Mouse (Mus musculus) thymus, adult 2 months (tissue): ENCODE results near the gene Igfbp5.

Experiments
- CTCF ChIP-seq: fragments of 200-500 bp; IDR thresholded peaks from 2 replicates; pipeline ENCODE4 v1.5.1; 2012; ENCODE audit warnings: mild to moderate bottlenecking, control low read depth, low read length, moderate library complexity, borderline replicate concordance; ENCODE audit not compliant: control insufficient read depth, poor library complexity, insufficient read depth; ENCODE audit errors: extremely low read depth
- POLR2A ChIP-seq: fragments of 200-500 bp; IDR thresholded peaks from 2 replicates; pipeline ENCODE4 v1.6.1; 2012; ENCODE audit warnings: mild to moderate bottlenecking, low read length, control low read depth, moderate library complexity; ENCODE audit not compliant: control insufficient read depth, poor library complexity, insufficient read depth; ENCODE audit errors: extremely low read depth

DNA sequence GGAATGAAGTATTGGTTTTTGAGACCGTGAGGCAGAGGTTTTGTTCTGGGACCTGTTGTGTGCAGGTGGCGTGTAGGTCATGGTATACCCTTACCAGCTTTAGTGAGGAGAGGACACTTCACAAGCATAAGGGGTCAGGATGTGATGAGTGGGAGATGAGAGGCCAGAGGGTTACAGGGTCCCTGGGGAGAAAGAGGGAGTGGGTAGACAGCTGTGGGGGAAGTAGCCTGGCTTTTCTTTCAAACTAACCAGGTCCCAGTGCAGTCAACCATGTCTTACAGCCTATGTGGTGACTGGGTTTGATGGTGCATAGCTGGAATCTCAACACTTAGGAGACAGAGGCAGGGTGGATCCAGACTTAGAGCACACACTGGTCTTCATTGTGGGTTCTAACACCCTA is 44.2 kb downstream of the Igfbp5 start:
- TF ChIP-seq POLR2A: no peak
- no peak for TF ChIP-seq CTCF
